25 mouse cellular contexts compared by ENCODE assay signal in genomic region chr11:75684956-75685355, GRCm38 (mm10). TPM values are rescaled to one million over a fixed set of nuclear protein-coding genes. Genes with fewer than 3 reads are reported as not detected.
DNase-seq lines count a peak whose midpoint lies in the region; ATAC-seq lines count a peak whose summit lies in the region.
"Had no signal": no experiment of that assay in that cellular context is flagged by ENCODE, and none has a peak within 500 bp of the region (broad histone marks: within the 10 kb centered on the region; RNA-seq: fewer than 3 reads in every experiment).

No protein-coding gene starts in this region.

- WGBS in neural tube, embryonic 15.5 days = 78% methylated on average over 2 of the region's 2 CpGs

- peaks cover 37% of the 10 kb centered on the region for H3K4me1 ChIP-seq in neural tube, embryonic 15.5 days

- no peak overlapping the region for H3K4me3 ChIP-seq in neural tube, embryonic 15.5 days (replicated peaks)
- H3K4me3 ChIP-seq: embryonic facial prominence, embryonic 12.5 days; embryonic facial prominence, embryonic 15.5 days; hindbrain, embryonic 10.5 days; hindbrain, embryonic 13.5 days; intestine, embryonic 15.5 days had no signal

- no peaks in the 10 kb centered on the region for H3K9me3 ChIP-seq in neural tube, embryonic 15.5 days (replicated peaks)
- H3K9me3 ChIP-seq: embryonic facial prominence, embryonic 12.5 days; embryonic facial prominence, embryonic 15.5 days; hindbrain, embryonic 10.5 days; hindbrain, embryonic 13.5 days; intestine, embryonic 15.5 days had no signal

- intact Hi-C loops in heart, postnatal 14 days (cut with DNase I) = loop anchor here (5.0 kb wide), 1 partner anchor 47 kb away; the partner anchor contains the start of gene Ywhae

- H3K27ac ChIP-seq in neural tube, embryonic 15.5 days (replicated peaks) = no peak overlapping the region
- H3K27ac ChIP-seq: embryonic facial prominence, embryonic 12.5 days; embryonic facial prominence, embryonic 15.5 days; hindbrain, embryonic 10.5 days; hindbrain, embryonic 13.5 days; intestine, embryonic 15.5 days had no signal

- H3K36me3 ChIP-seq in neural tube, embryonic 15.5 days = peaks cover 4% of the 10 kb centered on the region; the same call in 1 of the 2 replicates

- H3K27me3 ChIP-seq in neural tube, embryonic 15.5 days (replicated peaks) = no peaks in the 10 kb centered on the region
- H3K27me3 ChIP-seq: embryonic facial prominence, embryonic 12.5 days; embryonic facial prominence, embryonic 15.5 days; hindbrain, embryonic 13.5 days; intestine, embryonic 15.5 days; Patski had no signal

- no peak overlapping the region for H3K4me2 ChIP-seq in neural tube, embryonic 15.5 days
- H3K4me2 ChIP-seq: embryonic facial prominence, embryonic 12.5 days; embryonic facial prominence, embryonic 15.5 days; heart, embryonic 11.5 days; hindbrain, embryonic 13.5 days; intestine, embryonic 15.5 days had no signal

- peak; percentile 83 for DNase-seq in gastrocnemius, adult 18-20 months (ENCODE audit: low spot score)
- no peak for DNase-seq in gastrocnemius, postnatal 10 days
- DNase-seq in neural tube, embryonic 10.5 days (ENCODE audit: extremely low spot score, low spot score) = no peak
- DNase-seq in gastrocnemius, postnatal 25 days = peak; percentile 59
- no peak for DNase-seq in heart, postnatal 14 days
- DNase-seq: adrenal gland, postnatal 10 days; adrenal gland, postnatal 36 days; cerebellum, adult 18-20 months; cerebellum, adult 9-11 months; forebrain, postnatal 0 days; heart, adult 18-20 months; heart, postnatal 36 days; kidney, adult 11 months; kidney, adult 8-10 months had no signal

- no peak for ATAC-seq in neural tube, embryonic 15.5 days (ENCODE audit: low FRiP score)
- ATAC-seq: CD4-positive, CD25-positive, alpha-beta regulatory T cell, adult 4 months; forebrain, embryonic 14.5 days; forebrain, postnatal 0 days; hindbrain, embryonic 16.5 days; intestine, embryonic 15.5 days; Patski had no signal

- H3K9ac ChIP-seq in neural tube, embryonic 15.5 days (replicated peaks) = 0 out of 2 replicates have a peak overlapping the region, but pooled peaks have one; percentile 10
- H3K9ac ChIP-seq: embryonic facial prominence, embryonic 12.5 days; embryonic facial prominence, embryonic 15.5 days; forebrain, postnatal 0 days; hindbrain, embryonic 13.5 days; intestine, embryonic 15.5 days had no signal

RNA-seq across cellular contexts. Expression of gene Crk, which starts 5.9 kb away (rescaled TPM):
- total RNA-seq in gastrocnemius, adult 18-20 months (2021) = 10 to 100 TPM; 50.3 to 60.6 TPM
- 10 to 100 TPM; 53.0 to 59.8 TPM for total RNA-seq in gastrocnemius, postnatal 10 days (2021)
- 102 and 107 TPM in 2 replicates for polyA plus RNA-seq in neural tube, embryonic 15.5 days (2015; fragmentation: Nextera tagmentation; extraction: Ambion mirVana)
- total RNA-seq in gastrocnemius, postnatal 25 days (2021) = 10 to 100 TPM; 39.7 to 44.7 TPM
- 10 to 100 TPM; 91.1 to 94.4 TPM for total RNA-seq in heart, postnatal 14 days (2021)

RNA-seq across cellular contexts. Expression of gene Myo1c, which starts 34.7 kb away (rescaled TPM):
- 10 to 100 TPM; 32.6 to 40.7 TPM for total RNA-seq in gastrocnemius, adult 18-20 months (2021)
- 10 to 100 TPM; 56.3 to 65.1 TPM for total RNA-seq in gastrocnemius, postnatal 10 days (2021)
- polyA plus RNA-seq in neural tube, embryonic 15.5 days (2015; fragmentation: Nextera tagmentation; extraction: Ambion mirVana) = 12.4 and 22.0 TPM in 2 replicates
- total RNA-seq in gastrocnemius, postnatal 25 days (2021) = 10 to 100 TPM; 43.0 to 44.3 TPM
- total RNA-seq in heart, postnatal 14 days (2021) = 100 to 1,000 TPM; 136 to 143 TPM

RNA-seq across cellular contexts. Expression of gene Ywhae, which starts 47.7 kb away (rescaled TPM):
- 100 to 1,000 TPM; 517 to 578 TPM for total RNA-seq in gastrocnemius, adult 18-20 months (2021)
- 100 to 1,000 TPM; 801 to 805 TPM for total RNA-seq in gastrocnemius, postnatal 10 days (2021)
- polyA plus RNA-seq in neural tube, embryonic 15.5 days (2015; fragmentation: Nextera tagmentation; extraction: Ambion mirVana) = 1,285 and 1,371 TPM in 2 replicates
- total RNA-seq in gastrocnemius, postnatal 25 days (2021) = 100 to 1,000 TPM; 482 to 493 TPM
- 100 to 1,000 TPM; 534 to 594 TPM for total RNA-seq in heart, postnatal 14 days (2021)

RNA-seq across cellular contexts. Expression of gene Inpp5k, which starts 54.2 kb away (rescaled TPM):
- 10 to 100 TPM; 24.6 to 25.0 TPM for total RNA-seq in gastrocnemius, adult 18-20 months (2021)
- 10 to 100 TPM; 22.5 to 23.3 TPM for total RNA-seq in gastrocnemius, postnatal 10 days (2021)
- polyA plus RNA-seq in neural tube, embryonic 15.5 days (2015; fragmentation: Nextera tagmentation; extraction: Ambion mirVana) = 39.0 and 39.7 TPM in 2 replicates
- total RNA-seq in gastrocnemius, postnatal 25 days (2021) = 10 to 100 TPM; 19.0 to 19.8 TPM
- 10 to 100 TPM; 32.7 to 32.8 TPM for total RNA-seq in heart, postnatal 14 days (2021)

Comparison
In these comparisons a context has a peak if more than half of its experiments do, and no peak if none do; other contexts are left out.
1. DNase-seq: peak in gastrocnemius, adult 18-20 months (single experiment) and gastrocnemius, postnatal 25 days (single experiment); none in gastrocnemius, postnatal 10 days (single experiment), neural tube, embryonic 10.5 days (single experiment) and heart, postnatal 14 days (0 of 2).